Mouse (Mus musculus): ENCODE measurements around the gene Eps15l1.

Gene Eps15l1

DNA sequence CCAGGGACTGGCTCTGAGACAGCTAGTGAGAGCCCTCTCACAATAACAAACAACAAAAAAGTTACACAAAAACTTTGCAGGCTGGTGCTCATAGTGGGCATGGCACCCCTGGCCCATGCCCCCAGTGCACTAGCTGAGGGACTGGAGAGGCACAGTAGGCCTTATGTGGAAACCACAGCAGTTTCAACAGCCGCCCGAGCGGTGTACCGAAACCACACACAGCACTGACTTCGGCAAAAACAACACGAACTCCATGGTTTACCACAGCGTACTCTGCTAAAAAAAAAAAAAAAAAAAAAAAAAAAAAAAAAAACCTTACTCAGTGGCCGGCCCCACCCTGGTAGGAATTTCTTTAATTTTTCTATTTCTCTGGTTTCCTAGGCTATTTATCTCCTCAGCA is 70.5 kb downstream of the Eps15l1 start:
- DNase-seq (ENCODE audit: low spot score), result no peak

DNA sequence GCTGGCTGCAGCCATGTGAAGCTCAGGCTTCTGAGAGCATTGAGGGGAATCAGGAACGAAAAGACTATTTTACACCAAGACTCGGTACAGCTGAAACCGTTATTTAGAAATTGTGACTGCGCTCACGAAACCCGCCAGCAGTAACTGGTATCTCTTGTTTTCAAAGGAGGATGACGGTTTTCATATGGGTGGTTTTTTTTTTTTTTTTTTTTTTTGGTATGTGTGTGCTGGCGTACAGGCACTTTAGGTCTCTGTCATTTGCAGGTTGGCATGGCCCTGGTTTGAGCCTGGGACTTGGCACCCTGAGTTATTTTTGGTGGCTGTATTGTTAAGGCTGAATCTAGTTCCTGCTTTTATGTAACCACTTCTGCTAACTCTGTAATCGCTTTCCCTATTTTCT is 71.4 kb downstream of the Eps15l1 start:
- no peak for DNase-seq (ENCODE audit: low spot score)

DNA sequence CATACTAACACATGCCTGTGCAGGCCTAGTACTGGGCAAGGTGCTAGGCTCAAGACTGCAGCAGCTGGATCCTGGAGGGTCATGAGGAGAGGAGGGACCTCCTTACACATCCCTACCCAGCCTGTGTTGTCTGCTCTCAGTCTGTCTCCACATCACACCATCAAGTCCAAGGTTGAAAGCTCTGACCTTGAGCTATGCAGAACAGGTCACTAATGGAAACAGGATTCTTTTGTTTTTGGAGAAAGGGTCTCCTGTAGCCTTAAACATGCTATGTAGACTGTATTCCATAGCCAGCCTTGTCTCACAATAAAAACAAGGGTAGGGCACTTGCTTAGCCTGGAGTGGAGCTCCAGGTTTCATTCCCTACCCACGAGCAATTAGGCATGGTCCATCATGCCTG is 72.3 kb downstream of the Eps15l1 start:
- DNase-seq (ENCODE audit: low spot score), result no peak

DNA sequence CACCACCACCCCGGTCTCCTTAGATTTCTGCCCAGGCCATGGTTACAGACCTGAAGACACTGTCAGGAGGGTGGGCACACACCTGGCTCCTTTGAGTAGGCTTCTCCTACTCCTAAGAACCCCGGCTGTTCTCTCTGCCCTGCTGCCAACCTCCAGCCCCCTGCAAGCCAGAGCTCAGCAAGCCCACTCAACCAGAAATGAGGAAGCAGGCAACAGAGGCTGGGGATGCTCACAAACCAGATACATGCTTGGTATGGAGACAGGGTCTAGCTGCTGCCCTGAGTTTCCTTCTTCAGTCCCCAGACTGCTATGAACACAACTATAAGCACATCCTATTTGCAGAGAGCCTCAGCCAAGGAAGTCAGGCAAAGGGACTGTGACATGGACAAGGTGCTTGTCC is 73.1 kb downstream of the Eps15l1 start:
- no peak for DNase-seq (ENCODE audit: low spot score)

DNA sequence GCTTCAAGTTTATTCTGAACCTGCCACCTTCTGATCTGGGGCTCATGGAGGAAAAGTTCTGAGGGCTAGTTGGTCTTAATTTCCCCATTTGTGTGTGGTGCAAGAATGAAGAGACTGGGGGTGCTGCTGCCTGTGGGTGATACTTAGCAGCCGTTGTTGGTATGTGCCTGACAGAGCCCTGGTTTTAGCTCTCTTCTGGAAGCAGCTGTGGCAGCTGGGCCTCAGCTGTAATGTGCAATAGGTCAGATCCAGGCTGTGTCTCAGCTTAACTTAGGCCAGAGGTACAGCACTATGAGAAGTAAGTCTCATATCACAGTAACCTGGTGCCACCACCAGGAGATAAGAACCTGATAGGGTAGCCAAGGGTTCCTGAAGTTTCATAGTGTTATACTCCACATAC is 73.7 kb downstream of the Eps15l1 start:
- no peak for DNase-seq (ENCODE audit: low spot score)

DNA sequence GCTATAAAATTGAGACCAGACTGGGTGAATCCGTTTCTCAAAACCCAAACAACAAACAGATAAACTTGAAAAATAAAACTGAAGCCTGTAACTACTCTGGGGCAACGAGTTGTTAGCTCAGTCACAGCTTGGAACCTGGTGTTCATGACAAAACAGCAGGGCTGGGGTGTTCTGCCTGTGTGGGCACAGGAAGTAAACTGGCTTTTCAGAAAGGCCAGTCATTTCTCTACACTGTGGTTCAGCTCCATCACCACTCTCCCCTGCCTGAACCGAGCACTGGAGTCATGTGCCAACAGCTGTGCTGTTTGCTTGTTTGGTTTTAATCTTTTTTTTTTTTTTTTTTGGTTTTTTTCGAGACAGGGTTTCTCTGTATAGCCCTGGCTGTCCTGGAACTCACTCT is 77.5 kb downstream of the Eps15l1 start:
- DNase-seq (ENCODE audit: low spot score), result no peak

DNA sequence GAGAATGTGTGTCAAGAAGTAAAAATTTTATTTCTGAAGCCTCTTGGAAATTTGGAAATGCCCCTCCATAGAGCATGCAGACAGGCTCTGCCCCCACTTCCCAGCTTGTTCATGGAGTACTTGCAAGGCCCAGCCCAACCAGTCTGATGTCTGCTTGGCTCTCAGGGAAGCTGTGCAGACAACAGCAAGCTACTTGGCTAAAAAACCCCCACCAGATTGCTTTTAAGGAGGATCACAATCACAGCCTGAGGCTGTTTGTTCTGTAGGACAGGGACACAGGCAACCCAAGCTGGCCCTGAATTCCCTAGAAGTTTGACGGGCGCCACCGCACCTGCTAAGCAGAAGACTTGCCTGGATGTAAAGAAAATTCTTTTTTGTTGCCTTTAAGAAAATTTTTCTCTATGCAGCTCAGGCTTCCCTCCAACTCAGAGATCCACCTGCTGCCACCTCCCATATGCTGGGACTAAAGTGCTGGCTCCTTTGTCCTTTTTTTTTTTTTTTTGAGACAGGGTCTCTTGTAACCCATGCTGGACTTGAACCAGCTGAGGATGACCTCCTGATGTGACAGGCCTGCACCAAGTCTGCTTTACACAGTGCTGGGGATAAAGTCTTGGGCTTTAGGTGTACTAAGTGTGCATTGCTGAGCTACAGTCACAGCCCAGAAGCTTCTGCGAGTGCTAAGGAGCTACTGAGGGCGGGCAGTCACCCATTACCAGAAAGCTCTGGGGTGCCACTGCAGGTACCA is 78.5 kb downstream of the Eps15l1 start:
- DNase-seq (ENCODE audit: low spot score), result no peak

DNA sequence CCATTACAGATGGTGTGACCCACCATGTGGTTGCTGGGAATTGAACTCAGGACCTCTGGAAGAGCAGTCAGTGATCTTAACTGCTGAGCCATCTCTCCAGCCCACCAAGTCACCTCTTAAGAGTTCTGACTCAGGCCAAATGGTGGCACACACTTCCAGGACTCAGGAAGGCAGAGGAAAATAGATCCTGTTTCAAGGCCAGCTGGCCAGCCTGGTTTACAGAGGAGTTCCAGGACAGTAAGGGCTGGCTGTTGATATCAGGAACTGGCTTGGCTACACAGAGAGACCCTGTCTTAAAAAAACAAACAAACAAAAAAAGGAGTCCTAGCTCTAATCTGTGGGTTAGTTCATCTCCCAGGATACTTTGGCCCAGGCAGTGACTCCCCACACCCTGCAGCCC is 84.2 kb downstream of the Eps15l1 start:
- DNase-seq (ENCODE audit: low spot score), result no peak

DNA sequence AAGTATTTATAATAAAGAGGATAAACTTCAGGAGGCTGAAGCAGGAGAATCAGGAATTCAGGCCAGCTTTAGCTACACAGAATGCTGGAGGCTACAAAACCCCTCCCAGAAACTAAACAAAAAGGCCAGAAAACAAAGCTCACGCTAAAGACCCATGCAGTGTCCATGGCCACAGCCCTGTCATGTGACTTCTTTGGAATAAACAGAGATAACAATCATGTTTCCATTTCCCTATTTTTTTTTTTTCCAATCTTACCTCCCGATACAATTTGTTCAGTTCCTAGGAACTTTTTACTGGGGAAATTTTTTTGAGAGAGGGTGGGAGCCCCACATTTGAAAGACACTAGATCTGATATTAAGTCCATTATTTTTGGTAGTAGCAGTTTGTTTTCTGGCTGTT is 85.0 kb downstream of the Eps15l1 start:
- no peak for DNase-seq (ENCODE audit: low spot score)

DNA sequence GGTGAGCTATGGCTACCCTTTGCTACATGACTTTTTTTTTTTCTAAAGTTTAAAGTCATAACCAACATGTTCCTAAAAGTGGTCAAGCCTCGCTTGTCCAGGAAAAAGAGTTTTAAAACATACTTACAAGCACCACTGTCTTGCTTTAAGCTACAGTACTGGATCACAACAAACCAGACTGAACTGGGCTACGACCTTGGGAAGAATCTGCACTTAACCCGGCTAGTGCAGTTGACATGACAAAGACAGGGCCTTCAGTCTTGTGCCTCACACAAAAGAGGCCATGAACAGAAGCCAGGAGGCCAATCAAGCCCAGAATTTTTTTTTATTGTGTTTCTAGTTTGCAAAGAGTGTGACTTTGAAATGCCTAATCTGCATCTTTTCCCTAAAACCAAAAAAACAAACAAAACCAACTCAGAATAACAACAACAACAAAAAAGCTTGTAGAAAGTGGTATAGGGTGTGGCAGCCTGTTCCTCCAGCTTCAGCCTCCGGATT is 87.1 kb downstream of the Eps15l1 start:
- DNase-seq (ENCODE audit: low spot score), result no peak

DNA sequence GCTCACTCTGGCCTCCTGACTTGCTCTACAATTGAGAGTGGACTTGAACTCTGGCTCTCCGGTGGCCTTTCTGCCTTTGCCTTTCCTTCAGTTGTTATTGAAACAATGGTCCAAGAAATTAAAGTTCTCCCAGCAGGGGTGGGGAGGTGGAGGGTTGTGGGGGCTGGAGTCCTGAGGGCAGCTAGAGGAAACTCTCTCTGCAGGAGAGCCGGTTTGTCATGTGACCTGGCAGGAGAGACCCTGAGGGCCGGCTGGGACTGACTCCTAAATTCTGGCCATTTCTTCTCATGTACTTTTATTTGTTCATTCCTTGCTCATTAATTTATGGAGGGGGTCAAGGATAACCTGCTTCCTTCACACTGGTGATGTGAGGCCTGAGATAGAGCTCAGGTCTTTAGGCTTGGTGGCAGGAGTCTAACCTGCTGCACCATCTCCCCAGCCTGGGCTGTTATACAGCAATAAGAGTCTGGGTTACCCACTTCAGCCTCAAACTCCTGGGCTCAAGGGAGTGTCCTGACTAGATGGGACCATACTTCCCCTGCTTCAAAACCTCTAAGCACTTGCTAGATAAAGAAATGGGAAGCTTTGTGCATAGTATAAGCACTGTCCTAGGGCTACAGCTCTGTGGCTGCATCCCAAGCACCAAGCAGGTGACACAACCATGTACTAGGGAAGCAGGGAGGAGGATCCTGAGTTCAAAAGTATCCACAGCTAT is 87.7 kb downstream of the Eps15l1 start:
- DNase-seq (ENCODE audit: low spot score), result no peak

DNA sequence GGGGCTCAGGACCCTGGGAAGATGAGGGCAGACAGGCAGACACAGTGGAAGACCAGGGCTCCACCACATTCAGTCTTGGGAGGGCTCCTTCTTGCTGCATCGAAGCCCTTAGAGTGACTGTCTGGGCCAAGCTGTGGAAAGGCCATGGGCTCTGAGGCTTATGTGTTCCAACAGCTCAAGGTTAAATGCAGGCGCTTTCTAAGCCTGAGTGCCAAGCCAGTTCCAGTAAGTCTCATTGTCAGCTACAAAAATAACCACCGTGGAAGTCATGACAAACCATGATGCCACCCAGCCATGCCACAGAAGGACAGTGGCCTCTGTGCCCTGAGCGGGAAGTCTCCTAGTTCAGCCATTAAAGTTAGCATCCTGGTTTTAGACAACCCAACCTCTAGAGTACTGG is 89.6 kb downstream of the Eps15l1 start:
- DNase-seq (ENCODE audit: low spot score), result no peak

DNA sequence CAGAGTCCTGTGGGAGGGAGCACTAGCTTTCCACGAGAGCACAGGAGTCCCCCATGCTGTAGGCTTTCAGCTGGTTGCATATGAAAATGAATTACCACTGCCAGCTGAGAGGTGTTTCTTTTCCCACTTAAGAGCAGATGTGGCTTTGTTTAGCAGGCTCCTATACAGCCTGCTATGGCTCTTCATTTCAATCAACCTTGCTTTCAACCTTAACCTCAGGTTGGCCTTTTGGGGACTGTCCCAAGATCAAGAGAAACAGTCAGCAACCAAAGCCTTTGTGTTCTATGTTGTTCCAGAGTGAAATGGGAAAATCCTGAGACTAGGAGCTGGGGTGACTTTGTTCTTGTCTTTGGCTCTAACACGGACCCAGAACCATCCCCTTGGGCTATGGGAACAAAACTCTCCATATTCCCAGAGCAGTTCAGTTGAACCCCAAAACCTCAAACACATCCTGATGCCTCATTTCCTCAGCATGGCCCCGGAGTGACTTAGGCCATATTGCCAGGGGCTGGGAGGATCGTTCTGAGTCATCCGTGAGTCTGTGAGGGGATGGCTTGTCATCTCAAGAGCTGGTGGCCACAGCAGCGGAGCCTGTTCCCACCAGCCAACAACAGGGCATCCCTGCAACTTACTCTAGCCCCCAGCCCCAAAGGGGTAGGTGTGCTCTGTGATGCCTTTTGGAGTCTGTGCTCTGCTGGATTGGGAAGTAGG is 90.3 kb downstream of the Eps15l1 start:
- no peak for DNase-seq (ENCODE audit: low spot score)

DNA sequence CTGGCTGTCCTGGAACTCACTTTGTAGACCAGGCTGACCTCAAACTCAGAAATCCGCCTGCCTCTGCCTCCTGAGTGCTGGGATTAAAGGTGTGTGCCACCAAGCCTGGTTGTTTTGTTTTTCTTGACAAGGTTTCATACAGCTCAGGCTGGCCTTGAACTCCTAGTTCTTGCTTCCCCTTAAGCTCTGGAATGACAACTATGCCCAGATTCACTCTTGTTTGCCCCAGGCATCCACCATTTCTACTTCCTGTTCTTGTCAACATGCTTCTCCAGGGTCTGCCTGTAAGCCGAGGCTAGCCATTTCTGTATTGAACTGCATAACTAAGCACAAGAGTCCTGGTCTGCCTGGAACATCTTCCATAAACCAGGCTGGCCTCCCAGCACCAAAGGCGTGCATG is 92.1 kb downstream of the Eps15l1 start:
- no peak for DNase-seq (ENCODE audit: low spot score)

DNA sequence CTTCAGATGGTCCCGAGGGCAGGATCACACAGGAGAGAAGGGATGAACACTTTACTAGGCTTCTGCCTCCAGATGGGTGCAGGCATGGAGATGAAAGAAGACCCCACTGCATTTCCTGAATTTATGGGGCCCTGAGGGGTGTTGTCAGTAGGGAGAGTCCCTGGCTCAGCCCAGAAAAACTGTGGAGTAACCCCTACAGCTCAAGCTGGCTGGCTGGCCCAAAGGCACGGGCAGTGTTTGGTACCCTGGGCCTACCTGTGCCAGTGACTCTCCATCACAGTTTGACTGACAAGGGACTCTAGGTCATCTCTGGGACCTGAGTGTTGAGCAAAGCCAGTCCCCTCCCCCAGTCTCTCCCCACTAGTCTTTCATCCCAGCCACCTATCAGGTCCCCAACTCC is 96.6 kb downstream of the Eps15l1 start:
- no peak for DNase-seq (ENCODE audit: low spot score)

DNA sequence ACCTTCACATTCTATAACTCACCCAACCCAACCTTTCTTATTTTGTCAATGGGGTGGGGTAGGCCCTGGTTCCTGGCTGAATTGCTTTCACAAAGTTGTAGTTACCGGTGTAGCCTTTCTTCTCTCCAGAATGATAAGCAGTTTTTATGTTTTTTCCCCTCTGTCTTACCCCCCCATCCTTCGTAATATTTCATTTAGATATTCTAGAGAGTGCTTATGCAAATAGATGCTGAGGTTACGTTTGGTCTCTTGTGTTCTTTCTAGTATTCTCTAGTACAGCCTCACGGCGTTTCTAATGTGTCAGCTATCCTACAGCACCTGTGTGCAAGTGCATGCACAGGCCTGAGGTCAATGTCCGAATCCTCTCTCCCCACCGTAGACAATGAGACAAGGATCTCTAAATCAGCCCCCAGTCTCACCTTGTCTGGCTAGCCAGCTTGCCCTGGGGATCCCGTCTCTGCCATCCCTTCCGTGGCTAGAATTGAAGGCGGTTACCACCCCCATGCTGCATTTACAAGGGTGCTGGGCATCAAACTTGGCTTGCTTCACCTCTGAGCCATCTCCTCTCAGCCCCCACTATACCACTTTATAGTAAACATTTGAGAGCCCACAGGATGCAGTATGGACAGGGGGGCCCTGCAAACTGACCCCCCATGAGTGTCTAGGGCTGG is 97.1 kb downstream of the Eps15l1 start:
- DNase-seq (ENCODE audit: low spot score), result no peak

DNA sequence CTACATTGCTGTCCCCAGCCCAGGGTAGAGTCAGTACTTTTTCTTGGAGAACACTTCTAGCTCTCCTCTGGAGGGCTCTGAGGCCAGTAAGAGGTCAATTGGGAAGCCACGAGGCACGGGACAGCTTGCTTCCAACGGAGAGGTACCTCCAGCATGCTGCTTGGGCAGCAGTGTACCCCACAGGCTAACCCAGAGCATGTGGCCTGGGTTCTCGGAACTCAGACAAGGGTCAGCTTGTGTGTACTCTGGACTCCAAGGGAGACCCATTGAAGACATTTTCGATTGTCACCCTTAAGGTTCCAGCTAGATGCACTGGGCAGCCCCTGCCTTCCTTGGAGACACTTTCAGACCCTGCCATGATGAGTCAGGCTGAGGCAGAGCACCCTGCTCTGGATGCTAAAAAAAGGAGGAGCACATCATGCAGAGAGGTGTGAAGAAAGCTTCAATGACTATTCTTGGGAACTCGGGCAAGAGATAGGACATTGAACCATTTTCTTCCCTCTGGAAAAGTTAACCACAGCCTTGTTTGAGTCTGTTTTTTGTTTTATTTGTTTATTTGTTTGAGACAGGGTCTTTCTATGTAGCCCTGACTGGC is 98.0 kb downstream of the Eps15l1 start:
- DNase-seq (ENCODE audit: low spot score), result no peak

DNA sequence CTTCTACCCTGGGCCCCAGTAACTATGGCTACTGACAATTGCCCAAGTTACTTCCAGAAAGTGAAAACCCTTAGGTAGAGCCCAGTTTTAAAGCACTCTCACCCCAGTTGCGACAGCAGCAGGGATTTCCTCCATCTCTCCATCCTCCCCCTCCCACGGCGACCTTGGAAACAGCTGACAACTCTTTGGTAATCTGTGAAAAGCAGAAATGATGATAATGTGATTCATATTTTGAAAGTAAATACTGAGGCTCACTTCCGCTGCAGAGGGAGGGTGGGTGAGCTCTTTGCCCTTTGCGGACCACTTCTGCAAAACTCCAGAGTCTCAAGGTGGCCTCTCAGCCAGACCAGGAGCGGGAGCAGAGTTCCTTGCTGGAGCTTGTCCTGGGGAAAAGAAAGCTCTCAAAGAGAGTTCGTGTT is 98.8 kb downstream of the Eps15l1 start:
- no peak for DNase-seq (ENCODE audit: low spot score)

DNA sequence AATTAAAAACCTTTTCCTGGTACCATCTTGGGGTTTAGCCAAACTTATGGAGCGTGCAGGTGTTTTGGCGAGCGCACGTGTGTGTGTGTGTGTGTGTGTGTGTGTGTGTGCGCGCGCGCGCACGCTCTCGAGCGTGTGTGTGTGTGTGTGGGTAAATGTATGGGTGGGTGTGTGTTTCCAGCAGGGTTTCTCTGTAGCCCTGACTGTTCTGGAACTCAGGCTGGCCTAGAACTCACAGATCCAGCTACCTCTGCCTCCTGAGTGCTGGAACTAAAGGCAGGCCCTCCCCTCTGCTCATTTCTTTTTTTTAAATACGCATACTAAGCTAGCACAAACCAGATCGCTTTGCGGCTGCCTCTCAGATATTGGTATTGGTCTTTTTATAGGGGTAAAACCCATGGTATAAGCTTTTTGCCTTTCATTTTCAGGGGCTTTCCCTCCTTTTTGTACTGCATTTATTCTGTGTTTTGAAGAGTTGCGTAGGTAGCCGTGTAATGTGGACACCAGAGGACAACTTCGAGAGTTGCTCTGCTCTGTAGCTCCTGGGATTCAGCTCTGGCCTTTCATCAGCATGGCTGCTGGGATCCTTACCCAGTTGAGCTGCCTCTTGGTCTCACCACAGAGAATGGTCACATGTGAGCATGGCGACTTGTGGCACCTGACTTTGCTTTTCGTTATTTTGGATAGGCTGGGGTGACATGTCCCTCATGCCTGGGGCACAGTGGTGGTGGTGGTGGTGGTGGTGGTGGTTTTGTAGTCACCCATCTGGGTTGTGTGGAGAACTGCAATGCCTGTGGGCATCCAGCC is 99.4 kb downstream of the Eps15l1 start:
- DNase-seq (ENCODE audit: low spot score), result no peak

DNA sequence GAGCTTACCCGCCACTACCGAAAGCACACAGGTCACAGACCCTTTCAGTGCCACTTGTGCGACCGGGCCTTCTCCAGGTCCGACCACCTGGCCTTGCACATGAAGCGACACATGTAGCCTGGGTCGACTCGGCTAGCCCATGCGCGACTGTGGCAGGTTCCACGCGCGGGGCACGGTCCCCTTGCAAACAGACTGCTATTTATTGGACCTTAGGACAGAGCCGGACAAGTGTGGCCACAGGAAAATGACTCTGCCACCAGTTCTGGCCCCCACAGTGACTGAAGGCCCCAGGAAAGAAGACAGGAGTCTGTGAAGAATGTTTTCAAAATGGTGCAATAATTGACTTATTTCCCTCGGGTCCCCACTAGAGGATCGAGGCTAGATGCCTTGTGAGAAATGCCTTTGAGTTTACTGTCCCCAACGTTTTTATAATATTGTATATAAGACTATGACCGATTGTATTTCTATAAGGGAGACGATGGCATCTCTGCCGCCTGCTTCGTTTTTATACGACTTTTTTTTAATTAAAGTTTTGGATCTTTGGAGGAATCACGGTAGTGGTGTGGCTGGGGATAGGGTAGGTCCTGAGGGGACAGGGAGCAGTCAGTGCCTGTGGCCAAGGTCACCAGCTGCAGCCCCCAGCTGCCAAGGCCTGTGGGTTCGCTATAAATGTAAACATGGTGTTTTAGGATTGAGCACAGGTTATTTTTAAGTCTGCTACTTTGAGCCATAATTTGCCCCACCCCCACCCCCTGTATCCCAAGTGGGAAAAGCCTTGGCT is 100.3 kb downstream of the Eps15l1 start:
- no peak for DNase-seq (ENCODE audit: low spot score)

Data from testis, postnatal 14 days (tissue).